Comparison of ENCODE assay signal across 22 mouse cellular contexts in the genomic region with DNA sequence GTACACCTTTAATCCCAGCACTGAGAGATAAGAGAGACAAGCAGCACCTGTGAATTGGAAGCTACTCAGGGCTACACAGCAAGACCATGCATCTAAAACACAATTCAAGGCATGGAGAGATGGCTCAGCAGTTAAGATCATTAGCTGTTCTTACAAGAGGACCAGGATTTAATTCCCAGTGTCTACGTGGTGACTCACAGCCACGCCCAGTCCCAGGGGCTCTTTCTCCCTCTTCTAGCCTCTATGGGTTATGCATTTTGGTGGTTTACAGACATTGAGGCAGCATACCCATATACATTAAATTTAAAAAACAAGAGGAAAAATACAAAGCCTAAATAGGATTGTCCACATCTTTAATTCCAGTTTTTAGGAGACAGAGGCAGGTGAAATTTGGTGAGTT.
DNase-seq lines count a peak whose midpoint lies in the region; ATAC-seq lines count a peak whose summit lies in the region.
"Had no signal": no experiment of that assay in that cellular context is flagged by ENCODE, and none has a peak within 500 bp of the region (broad histone marks: within the 10 kb centered on the region; RNA-seq: fewer than 3 reads in every experiment).

No protein-coding gene starts in this region.

- H3K27me3 ChIP-seq in forebrain, embryonic 11.5 days (ENCODE audit: control insufficient read depth, insufficient read depth, low read length) = no peaks in the 10 kb centered on the region
- H3K27me3 ChIP-seq in midbrain, embryonic 15.5 days (replicated peaks) = no peaks in the 10 kb centered on the region
- H3K27me3 ChIP-seq: embryonic facial prominence, embryonic 12.5 days; forebrain, embryonic 12.5 days; Patski had no signal

- H3K4me3 ChIP-seq in forebrain, embryonic 11.5 days (ENCODE audit: low read depth, low read length) = no peak overlapping the region
- H3K4me3 ChIP-seq in midbrain, embryonic 15.5 days = no peak overlapping the region
- H3K4me3 ChIP-seq: embryonic facial prominence, embryonic 10.5 days; embryonic facial prominence, embryonic 12.5 days; forebrain, embryonic 12.5 days had no signal

- ATAC-seq in forebrain, embryonic 11.5 days (replicated peaks; ENCODE audit: low FRiP score) = no peak
- no peak for ATAC-seq in inflammation-experienced regulatory T-cells, adult 6 months
- no peak for ATAC-seq in midbrain, embryonic 15.5 days (replicated peaks)
- ATAC-seq: forebrain, embryonic 14.5 days; forebrain, postnatal 0 days; Patski had no signal

- H3K4me2 ChIP-seq in forebrain, embryonic 11.5 days (ENCODE audit: low read depth, low read length, severe bottlenecking) = no peak overlapping the region
- H3K4me2 ChIP-seq in midbrain, embryonic 15.5 days = no peak overlapping the region
- H3K4me2 ChIP-seq: embryonic facial prominence, embryonic 12.5 days; forebrain, embryonic 12.5 days had no signal

- H3K36me3 ChIP-seq in forebrain, embryonic 11.5 days (ENCODE audit: control insufficient read depth, insufficient read depth, low read length) = no peaks in the 10 kb centered on the region
- no peaks in the 10 kb centered on the region for H3K36me3 ChIP-seq in midbrain, embryonic 15.5 days (replicated peaks)
- H3K36me3 ChIP-seq: embryonic facial prominence, embryonic 10.5 days; embryonic facial prominence, embryonic 12.5 days; forebrain, embryonic 12.5 days had no signal

- no peaks in the 10 kb centered on the region for H3K9me3 ChIP-seq in forebrain, embryonic 11.5 days (ENCODE audit: control insufficient read depth, low read length)
- H3K9me3 ChIP-seq in midbrain, embryonic 15.5 days = no peaks in the 10 kb centered on the region
- H3K9me3 ChIP-seq: embryonic facial prominence, embryonic 10.5 days; embryonic facial prominence, embryonic 12.5 days; forebrain, embryonic 12.5 days had no signal

- H3K4me1 ChIP-seq in forebrain, embryonic 11.5 days (replicated peaks; ENCODE audit: control insufficient read depth, insufficient read depth, low read length) = no peaks in the 10 kb centered on the region
- H3K4me1 ChIP-seq in midbrain, embryonic 15.5 days = no peaks in the 10 kb centered on the region
- H3K4me1 ChIP-seq: embryonic facial prominence, embryonic 10.5 days had no signal

- no peak overlapping the region for H3K9ac ChIP-seq in forebrain, embryonic 11.5 days (ENCODE audit: low read length)
- H3K9ac ChIP-seq in midbrain, embryonic 15.5 days = no peak overlapping the region
- H3K9ac ChIP-seq: embryonic facial prominence, embryonic 12.5 days; forebrain, embryonic 12.5 days; forebrain, postnatal 0 days had no signal

- DNase-seq in 3134 (ENCODE audit: extremely low read depth, insufficient read length, low spot score) = peak; percentile 21
- peak; percentile 76 for DNase-seq in 3T3-L1 (ENCODE audit: low read depth, low spot score)
- DNase-seq in MN1 (ENCODE audit: low spot score) = peak; percentile 52
- DNase-seq in R1 (ENCODE audit: low read depth, low spot score) = peak; percentile 18
- DNase-seq in forebrain, embryonic 11.5 days (ENCODE audit: low spot score) = no peak
- DNase-seq in adrenal gland, postnatal 36 days = no peak
- DNase-seq: adrenal gland, adult 2 months; adrenal gland, postnatal 10 days; adrenal gland, postnatal 25 days; cerebellum, adult 11-12 months; cerebellum, adult 2 months; cerebellum, adult 9-10 months; cerebellum, postnatal 10 days; cerebellum, postnatal 25 days; forebrain, postnatal 0 days had no signal

- 82% methylated on average over 2 of the region's 2 CpGs for WGBS in forebrain, embryonic 11.5 days
- WGBS in midbrain, embryonic 15.5 days = 70% methylated on average over 2 of the region's 2 CpGs

- H3K27ac ChIP-seq in forebrain, embryonic 11.5 days (ENCODE audit: low read depth, low read length) = no peak overlapping the region
- H3K27ac ChIP-seq in midbrain, embryonic 15.5 days = no peak overlapping the region
- H3K27ac ChIP-seq: embryonic facial prominence, embryonic 10.5 days; embryonic facial prominence, embryonic 12.5 days; forebrain, embryonic 12.5 days had no signal

Comparison
In these comparisons a context has a peak if more than half of its experiments do, and no peak if none do; other contexts are left out.
1. DNase-seq: peak in 3134 (single experiment), 3T3-L1 (single experiment), MN1 (single experiment) and R1 (single experiment); none in forebrain, embryonic 11.5 days (single experiment) and adrenal gland, postnatal 36 days (0 of 2).